Mouse (Mus musculus): ENCODE data around the gene Il17a. TPM values are rescaled to one million over a fixed set of nuclear protein-coding genes. Genes with fewer than 3 reads are reported as not detected.
"Not testable (repeated sequence)": the region's sequence is repeated elsewhere in the genome, so short reads cannot be mapped to it uniquely, and the experiment has no call there.

Il17a gene
- total RNA-seq (2021) = not detected
- long read RNA-seq, experiment 1 = 0 reads
- long read RNA-seq, experiment 2 = 0 reads

GRCm38 (mm10) chr1:20730903-20731302, at the start of gene Il17a:
TSS of gene Il17a (plus strand) at chr1:20730905.
- DNase-seq = no peak

GRCm38 (mm10) chr1:20682849-20683248, 47.9 kb upstream of the Il17a start:
- DNase-seq = no peak

- no peak for DNase-seq
These were observed 47.3 kb upstream of the Il17a start for GRCm38 (mm10) chr1:20683386-20683785.

- no peak for DNase-seq
These were observed 46.9 kb upstream of the Il17a start for GRCm38 (mm10) chr1:20683853-20684252.

- no peak for DNase-seq
These were observed 46.3 kb upstream of the Il17a start for GRCm38 (mm10) chr1:20684403-20684802.

GRCm38 (mm10) chr1:20685393-20685792, 45.3 kb upstream of the Il17a start:
- no peak for DNase-seq

- no peak for DNase-seq
These were observed 44.8 kb upstream of the Il17a start for GRCm38 (mm10) chr1:20685907-20686306.

GRCm38 (mm10) chr1:20691336-20691735, 39.4 kb upstream of the Il17a start:
- DNase-seq = no peak

- no peak for DNase-seq
These were observed 36.9 kb upstream of the Il17a start for GRCm38 (mm10) chr1:20693634-20694313.

- DNase-seq = no peak
These were observed 30.7 kb upstream of the Il17a start for GRCm38 (mm10) chr1:20700011-20700410.

- DNase-seq = no peak
These were observed 5.9 kb downstream of the Il17a start for GRCm38 (mm10) chr1:20736572-20736971.

- no peak for DNase-seq
These were observed 7.8 kb downstream of the Il17a start for GRCm38 (mm10) chr1:20738483-20738882.

- no peak for DNase-seq
These were observed 9.8 kb downstream of the Il17a start for GRCm38 (mm10) chr1:20740496-20740998.

- DNase-seq = no peak
These were observed 23.7 kb downstream of the Il17a start for GRCm38 (mm10) chr1:20754439-20754838.

- no peak for DNase-seq
These were observed 26.9 kb downstream of the Il17a start for GRCm38 (mm10) chr1:20757586-20757985.

GRCm38 (mm10) chr1:20759799-20760198, 29.1 kb downstream of the Il17a start:
- DNase-seq = no peak

GRCm38 (mm10) chr1:20760331-20760730, 29.6 kb downstream of the Il17a start:
- DNase-seq = no peak

- no peak for DNase-seq
These were observed 30.7 kb downstream of the Il17a start for GRCm38 (mm10) chr1:20761411-20761810.

- no peak for DNase-seq
These were observed 35.8 kb downstream of the Il17a start for GRCm38 (mm10) chr1:20766526-20766925.

- not testable (repeated sequence) for DNase-seq
These were observed 43.5 kb downstream of the Il17a start for GRCm38 (mm10) chr1:20774026-20774730.

GRCm38 (mm10) chr1:20778366-20778765, 47.7 kb downstream of the Il17a start:
- DNase-seq = no peak
